In the genomic region with DNA sequence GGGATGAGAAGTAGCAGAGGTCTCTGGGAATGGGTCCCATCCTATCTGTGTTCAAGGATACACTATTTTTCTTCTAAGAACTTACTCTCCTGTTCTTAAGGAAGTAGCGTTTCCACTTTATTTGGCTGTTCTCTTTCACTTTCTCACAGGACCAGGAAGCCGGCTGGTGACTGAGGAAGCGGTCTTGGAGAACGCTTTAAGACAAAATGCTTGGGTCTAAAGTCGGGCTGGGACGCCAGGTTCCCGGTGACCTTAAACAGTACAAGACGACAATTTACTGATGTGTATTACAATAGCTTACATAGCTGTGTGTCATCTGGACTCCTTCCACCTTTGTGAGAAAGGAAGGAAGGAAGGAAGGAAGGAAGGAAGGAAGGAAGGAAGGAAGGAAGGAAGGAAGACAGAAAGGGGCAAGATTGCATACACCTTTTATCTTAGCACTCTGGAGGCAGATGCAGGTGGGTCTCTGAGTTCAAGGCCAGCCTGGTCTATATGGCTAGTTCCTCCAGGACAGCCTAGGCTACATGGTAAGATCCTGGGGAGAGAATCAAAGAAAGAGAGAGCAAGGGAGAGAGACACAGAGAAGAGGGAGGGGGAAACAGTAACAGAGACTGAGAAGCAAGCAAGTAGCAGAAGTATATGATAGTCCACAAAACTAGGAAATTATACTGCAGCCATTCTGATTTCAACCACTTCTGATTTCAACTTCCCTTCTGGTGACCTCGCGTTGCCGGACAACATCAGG, we compare ENCODE assay signal across 8 mouse cellular contexts. TPM values are rescaled to one million over a fixed set of nuclear protein-coding genes. Genes with fewer than 3 reads are reported as not detected.
DNase-seq lines count a peak whose midpoint lies in the region; ATAC-seq and TF ChIP-seq lines count a peak whose summit lies in the region.

No protein-coding gene starts in this region.

- 68% methylated on average over 11 of the region's 11 CpGs for WGBS in kidney, embryonic 14.5 days
- WGBS in embryonic facial prominence, embryonic 11.5 days: 68% methylated on average over 11 of the region's 11 CpGs
- WGBS in hindbrain, postnatal 0 days: 66% methylated on average over 11 of the region's 11 CpGs
- 68% methylated on average over 11 of the region's 11 CpGs for WGBS in midbrain, embryonic 15.5 days

- no peak for DNase-seq in kidney, postnatal 4 days
- no peak for DNase-seq in embryonic facial prominence, embryonic 11.5 days (ENCODE audit: low spot score)
- no peak for DNase-seq in hindbrain, postnatal 0 days (ENCODE audit: low spot score)
- DNase-seq in spleen, postnatal 4 days (ENCODE audit: low spot score in 2 of 2): no peak
- DNase-seq in spleen, postnatal 36 days (ENCODE audit: low spot score in 2 of 2): no peak
- DNase-seq in gastrocnemius, postnatal 4 days (ENCODE audit: low spot score in 2 of 2): no peak

- no peak overlapping the region for H3K27ac ChIP-seq in kidney, embryonic 14.5 days (ENCODE audit: low read depth, low read length)
- no peak overlapping the region for H3K27ac ChIP-seq in embryonic facial prominence, embryonic 11.5 days (replicated peaks; ENCODE audit: low read depth, low read length)
- peak overlapping the region; percentile 58; the same call in 1 of the 2 replicates for H3K27ac ChIP-seq in hindbrain, postnatal 0 days
- peak overlapping the region; percentile 48 for H3K27ac ChIP-seq in midbrain, embryonic 15.5 days

- peak overlapping the region; percentile 80 for H3K4me3 ChIP-seq in kidney, embryonic 14.5 days (ENCODE audit: low read length)
- peak overlapping the region; percentile 67 for H3K4me3 ChIP-seq in embryonic facial prominence, embryonic 11.5 days (ENCODE audit: low read depth, low read length)
- peak overlapping the region; percentile 55 for H3K4me3 ChIP-seq in hindbrain, postnatal 0 days (ENCODE audit: low read length)
- H3K4me3 ChIP-seq in midbrain, embryonic 15.5 days: peak overlapping the region; percentile 70

- H3K4me1 ChIP-seq in kidney, embryonic 14.5 days (ENCODE audit: control insufficient read depth, insufficient read depth, low read length): peaks cover 6% of the 10 kb centered on the region; the same call in 1 of the 2 replicates
- no peaks in the 10 kb centered on the region for H3K4me1 ChIP-seq in embryonic facial prominence, embryonic 11.5 days (ENCODE audit: control insufficient read depth, insufficient read depth, low read length)
- peaks cover 8% of the 10 kb centered on the region for H3K4me1 ChIP-seq in hindbrain, postnatal 0 days (ENCODE audit: insufficient read depth, low read length)
- peaks cover 10% of the 10 kb centered on the region for H3K4me1 ChIP-seq in midbrain, embryonic 15.5 days

- no peaks in the 10 kb centered on the region for H3K27me3 ChIP-seq in kidney, embryonic 14.5 days (ENCODE audit: control insufficient read depth, insufficient read depth, low read length)
- H3K27me3 ChIP-seq in embryonic facial prominence, embryonic 11.5 days (ENCODE audit: control insufficient read depth, insufficient read depth, low read length): no peaks in the 10 kb centered on the region
- H3K27me3 ChIP-seq in hindbrain, postnatal 0 days (ENCODE audit: insufficient read depth, low read length): no peaks in the 10 kb centered on the region
- H3K27me3 ChIP-seq in midbrain, embryonic 15.5 days (replicated peaks): no peaks in the 10 kb centered on the region

- H3K9ac ChIP-seq in kidney, embryonic 14.5 days (ENCODE audit: low read depth, low read length): peak overlapping the region; percentile 32; the same call in 1 of the 2 replicates
- peak overlapping the region; percentile 50 for H3K9ac ChIP-seq in embryonic facial prominence, embryonic 11.5 days (replicated peaks; ENCODE audit: low read length)
- H3K9ac ChIP-seq in hindbrain, postnatal 0 days (replicated peaks; ENCODE audit: low read length): peak overlapping the region; percentile 56; the same call in 1 of the 2 replicates
- H3K9ac ChIP-seq in midbrain, embryonic 15.5 days: peak overlapping the region; percentile 33; the same call in 1 of the 2 replicates

- H3K9me3 ChIP-seq in kidney, embryonic 14.5 days (ENCODE audit: control insufficient read depth, low read length): 0 out of 2 replicates have a peak, but pooled peaks cover 5% of the 10 kb centered on the region
- H3K9me3 ChIP-seq in embryonic facial prominence, embryonic 11.5 days (replicated peaks; ENCODE audit: control insufficient read depth, low read length): no peaks in the 10 kb centered on the region
- no peaks in the 10 kb centered on the region for H3K9me3 ChIP-seq in hindbrain, postnatal 0 days (ENCODE audit: low read length)
- H3K9me3 ChIP-seq in midbrain, embryonic 15.5 days: 0 out of 2 replicates have a peak, but pooled peaks cover under 1% of the 10 kb centered on the region

- H3K4me2 ChIP-seq in kidney, embryonic 14.5 days (replicated peaks; ENCODE audit: low read depth, low read length): peak overlapping the region; percentile 59
- peak overlapping the region; percentile 30 for H3K4me2 ChIP-seq in embryonic facial prominence, embryonic 11.5 days (ENCODE audit: low read depth, low read length)
- peak overlapping the region; percentile 80 for H3K4me2 ChIP-seq in hindbrain, postnatal 0 days (ENCODE audit: low read depth, low read length)
- peak overlapping the region; percentile 84 for H3K4me2 ChIP-seq in midbrain, embryonic 15.5 days

- H3K36me3 ChIP-seq in kidney, embryonic 14.5 days (ENCODE audit: control insufficient read depth, insufficient read depth, low read length): peaks cover 15% of the 10 kb centered on the region
- peaks cover 7% of the 10 kb centered on the region for H3K36me3 ChIP-seq in embryonic facial prominence, embryonic 11.5 days (replicated peaks; ENCODE audit: control insufficient read depth, insufficient read depth, low read depth, low read length)
- peaks cover 20% of the 10 kb centered on the region for H3K36me3 ChIP-seq in hindbrain, postnatal 0 days (ENCODE audit: insufficient read depth, low read length)
- H3K36me3 ChIP-seq in midbrain, embryonic 15.5 days (replicated peaks): peaks cover 15% of the 10 kb centered on the region

- peak; percentile 36 for ATAC-seq in kidney, embryonic 14.5 days (ENCODE audit: low FRiP score, low TSS enrichment)
- ATAC-seq in embryonic facial prominence, embryonic 11.5 days (replicated peaks; ENCODE audit: insufficient number of reproducible peaks, low FRiP score, low TSS enrichment, low read depth): peak; percentile 26
- peak; percentile 54; the same call in 1 of the 2 replicates for ATAC-seq in hindbrain, postnatal 0 days
- peak; percentile 72 for ATAC-seq in midbrain, embryonic 15.5 days (replicated peaks)

- no peak for TF ChIP-seq CTCF in hindbrain, postnatal 0 days (IDR thresholded peaks at IDR 0.05; ENCODE audit: low read depth)

RNA-seq across cellular contexts. Expression of gene Ctu1, which starts 0.6 kb away (rescaled TPM):
- 11.4 and 12.6 TPM in 2 replicates for polyA plus RNA-seq in kidney, embryonic 14.5 days (2014; fragmentation: Nextera tagmentation; extraction: Ambion mirVana)
- polyA plus RNA-seq in embryonic facial prominence, embryonic 11.5 days (2014; fragmentation: Nextera tagmentation; extraction: Ambion mirVana): 8.1 and 9.1 TPM in 2 replicates
- 32.4 and 36.4 TPM in 2 replicates for total RNA-seq in hindbrain, postnatal 0 days (2014; rRNA removed)
- 14.5 and 14.7 TPM in 2 replicates for polyA plus RNA-seq in hindbrain, postnatal 0 days (2015; fragmentation: Nextera tagmentation; extraction: Ambion mirVana)
- 27.6 and 33.8 TPM in 2 replicates for polyA plus RNA-seq in midbrain, embryonic 15.5 days (2015; fragmentation: Nextera tagmentation; extraction: Ambion mirVana)
- total RNA-seq in gastrocnemius, postnatal 4 days (2021): 1 to 10 TPM; 4.9 to 5.4 TPM

RNA-seq across cellular contexts. Expression of gene Siglece, which starts 11.3 kb away (rescaled TPM):
- 0.39 and 0.95 TPM in 2 replicates for polyA plus RNA-seq in kidney, embryonic 14.5 days (2014; fragmentation: Nextera tagmentation; extraction: Ambion mirVana)
- 0.32 TPM in 1 of 2 replicates, not detected in the other for polyA plus RNA-seq in embryonic facial prominence, embryonic 11.5 days (2014; fragmentation: Nextera tagmentation; extraction: Ambion mirVana)
- total RNA-seq in hindbrain, postnatal 0 days (2014; rRNA removed): not detected in 2 replicates
- polyA plus RNA-seq in hindbrain, postnatal 0 days (2015; fragmentation: Nextera tagmentation; extraction: Ambion mirVana): 0.40 and 0.48 TPM in 2 replicates
- polyA plus RNA-seq in midbrain, embryonic 15.5 days (2015; fragmentation: Nextera tagmentation; extraction: Ambion mirVana): 0.47 and 0.53 TPM in 2 replicates
- total RNA-seq in gastrocnemius, postnatal 4 days (2021): 1 to 10 TPM in 1 of 2 experiments, under 1 TPM in 1; 0.91 to 1.1 TPM

RNA-seq across cellular contexts. Expression of gene Klk14, which starts 19.0 kb away (rescaled TPM):
- polyA plus RNA-seq in kidney, embryonic 14.5 days (2014; fragmentation: Nextera tagmentation; extraction: Ambion mirVana): not detected in 2 replicates
- not detected in 2 replicates for polyA plus RNA-seq in embryonic facial prominence, embryonic 11.5 days (2014; fragmentation: Nextera tagmentation; extraction: Ambion mirVana)
- total RNA-seq in hindbrain, postnatal 0 days (2014; rRNA removed): not detected in 2 replicates
- polyA plus RNA-seq in hindbrain, postnatal 0 days (2015; fragmentation: Nextera tagmentation; extraction: Ambion mirVana): not detected in 2 replicates
- not detected in 2 replicates for polyA plus RNA-seq in midbrain, embryonic 15.5 days (2015; fragmentation: Nextera tagmentation; extraction: Ambion mirVana)
- total RNA-seq in gastrocnemius, postnatal 4 days (2021): not detected

RNA-seq across cellular contexts. Expression of gene Ceacam18, which starts 36.7 kb away (rescaled TPM):
- not detected in 2 replicates for polyA plus RNA-seq in kidney, embryonic 14.5 days (2014; fragmentation: Nextera tagmentation; extraction: Ambion mirVana)
- polyA plus RNA-seq in embryonic facial prominence, embryonic 11.5 days (2014; fragmentation: Nextera tagmentation; extraction: Ambion mirVana): not detected in 2 replicates
- total RNA-seq in hindbrain, postnatal 0 days (2014; rRNA removed): not detected in 2 replicates
- 0.08 TPM in 1 of 2 replicates, not detected in the other for polyA plus RNA-seq in hindbrain, postnatal 0 days (2015; fragmentation: Nextera tagmentation; extraction: Ambion mirVana)
- polyA plus RNA-seq in midbrain, embryonic 15.5 days (2015; fragmentation: Nextera tagmentation; extraction: Ambion mirVana): not detected in 2 replicates
- not detected for total RNA-seq in gastrocnemius, postnatal 4 days (2021)

RNA-seq across cellular contexts. Expression of gene Klk13, which starts 41.1 kb away (rescaled TPM):
- polyA plus RNA-seq in kidney, embryonic 14.5 days (2014; fragmentation: Nextera tagmentation; extraction: Ambion mirVana): 0.19 and 0.31 TPM in 2 replicates
- 0.49 TPM in 2 replicates for polyA plus RNA-seq in embryonic facial prominence, embryonic 11.5 days (2014; fragmentation: Nextera tagmentation; extraction: Ambion mirVana)
- not detected in 2 replicates for total RNA-seq in hindbrain, postnatal 0 days (2014; rRNA removed)
- 0.10 and 0.32 TPM in 2 replicates for polyA plus RNA-seq in hindbrain, postnatal 0 days (2015; fragmentation: Nextera tagmentation; extraction: Ambion mirVana)
- 0.13 and 0.21 TPM in 2 replicates for polyA plus RNA-seq in midbrain, embryonic 15.5 days (2015; fragmentation: Nextera tagmentation; extraction: Ambion mirVana)
- not detected for total RNA-seq in gastrocnemius, postnatal 4 days (2021)

Comparison
In these comparisons a context has a peak if more than half of its experiments do, and no peak if none do; other contexts are left out.
1. H3K27ac ChIP-seq: peak in hindbrain, postnatal 0 days (single experiment) and midbrain, embryonic 15.5 days (single experiment); none in kidney, embryonic 14.5 days (single experiment) and embryonic facial prominence, embryonic 11.5 days (single experiment).
2. H3K4me2 ChIP-seq: peak in every context shown above with its lines; median percentile 84 in midbrain, embryonic 15.5 days; 80 in hindbrain, postnatal 0 days; 59 in kidney, embryonic 14.5 days; 30 in embryonic facial prominence, embryonic 11.5 days.
3. Peak in every context shown above with its lines, with median percentiles within 50 percentile points of each other: ATAC-seq, H3K4me3 ChIP-seq and H3K9ac ChIP-seq.